Mouse (Mus musculus) heart, postnatal 14 days (tissue): Measurements from ENCODE around the gene 5330417C22Rik. TPM values are rescaled to one million over a fixed set of nuclear protein-coding genes. Genes with fewer than 3 reads are reported as not detected.
A peak's percentile ranks its signal among the peaks of the same experiment; 100 is the strongest.
"Not testable (repeated sequence)": the region's sequence is repeated elsewhere in the genome, so short reads cannot be mapped to it uniquely, and the experiment has no call there.

Source experiments
- DNase-seq, 2 experiments: peaks; one replicate each; pipeline ENCODE4 v3.0.0; 2021 to 2022
- intact Hi-C: fragments of 180-260 bp; cut with DNase I; formaldehyde crosslinking; loops from one replicate; pipeline ENCODE4 v1.15.1; 2025
- total RNA-seq, 2 experiments: library from RNA; stranded (reverse); gene quantifications; 2 replicates each; pipeline ENCODE4 v1.2.3; 2021

5330417C22Rik gene
- total RNA-seq, 2 experiments from 2014 or later = 0.24 to 0.81 TPM

DNA sequence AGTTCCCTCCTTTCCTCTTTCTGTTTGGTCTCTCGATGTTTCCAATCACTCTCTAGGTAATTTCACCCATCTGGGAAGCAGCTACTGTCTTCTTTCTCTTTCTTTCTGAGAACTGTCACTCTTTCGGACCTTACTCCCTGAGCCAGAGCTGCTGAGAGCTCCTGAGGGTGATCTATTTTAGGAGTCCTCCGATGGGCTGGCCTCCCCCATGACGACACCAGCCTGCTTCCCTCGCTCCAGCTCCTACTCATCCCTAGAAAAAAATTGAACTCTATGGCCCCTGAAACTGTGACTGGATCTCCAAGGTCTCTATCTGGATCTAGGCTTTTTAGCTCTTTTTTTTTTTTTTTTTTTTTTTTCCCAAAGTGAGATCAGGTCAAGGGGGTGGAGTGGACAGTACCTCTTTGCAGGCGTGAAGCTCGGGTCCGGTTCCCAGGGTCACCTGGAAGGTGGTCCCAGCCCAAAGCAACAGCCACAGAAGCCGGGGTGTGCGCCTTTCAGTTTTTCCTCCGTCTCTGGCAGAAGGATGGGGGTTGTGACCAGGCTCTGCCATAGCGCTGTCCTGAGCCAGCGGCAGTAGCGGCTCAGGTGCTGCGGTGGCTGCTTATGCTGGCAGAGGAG, 330 bp downstream of the 5330417C22Rik start:
- intact Hi-C loops = no loop called here
- DNase-seq = no peak

DNA sequence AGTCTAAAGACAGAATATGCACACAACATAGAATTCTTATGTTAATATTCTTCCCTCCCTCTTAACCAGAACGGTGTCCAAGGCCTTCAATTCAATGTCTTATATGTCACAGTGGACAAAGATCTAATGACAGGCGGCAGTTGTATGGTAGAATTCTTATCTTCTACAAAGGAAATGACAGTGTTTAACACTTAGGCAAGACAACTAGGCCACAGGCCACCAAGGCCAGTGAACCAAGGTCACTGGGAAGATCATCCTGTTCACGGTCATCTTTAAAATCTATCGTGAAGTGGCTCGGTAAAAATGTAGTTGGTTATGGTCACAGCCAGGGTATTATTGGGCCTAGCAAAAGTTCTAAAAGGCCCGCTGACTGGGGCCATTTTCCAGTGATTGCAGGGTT, 2.4 kb downstream of the 5330417C22Rik start, which contains the start of gene 1700013F07Rik:
Gene 1700013F07Rik, plus strand, starts transcription at position 200 of the 400 bp plus-strand sequence.
- intact Hi-C loops = no loop called here

DNA sequence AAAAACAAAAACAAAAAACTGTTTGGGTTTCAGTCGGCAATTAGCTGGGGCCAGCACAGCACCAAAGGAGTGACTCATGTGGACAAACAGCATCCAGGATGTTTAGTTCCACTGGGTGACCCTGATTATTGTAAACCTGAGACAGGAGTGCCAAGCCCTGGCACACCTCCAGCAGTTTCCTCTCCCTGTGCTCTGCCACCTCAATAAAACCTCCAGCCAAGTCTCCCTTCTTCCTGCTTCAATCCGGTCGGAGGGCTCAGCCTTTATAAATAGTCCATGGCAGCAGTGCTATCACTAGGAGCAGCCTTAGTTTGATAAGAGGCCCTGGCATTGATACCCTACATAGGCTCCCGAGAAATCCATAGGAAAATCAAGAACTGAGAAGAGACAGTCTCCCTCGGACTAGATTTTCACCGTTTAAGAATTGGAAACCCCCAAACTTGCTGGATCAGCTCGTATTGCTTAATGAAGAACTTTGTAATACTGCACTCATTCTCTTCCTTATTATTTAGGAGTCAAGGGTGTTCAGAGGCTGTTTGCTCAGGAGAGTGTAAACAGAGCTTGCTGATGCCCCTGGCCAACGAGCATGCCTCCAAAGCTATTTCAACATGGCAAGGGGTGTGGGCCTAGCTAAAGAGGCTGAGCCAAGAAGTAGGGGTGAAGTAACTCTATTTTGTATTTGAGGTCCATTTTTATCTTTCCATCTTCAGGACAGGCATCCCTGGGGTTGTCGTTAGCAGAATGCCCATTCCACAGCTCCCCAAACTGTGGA, 3.0 kb downstream of the 5330417C22Rik start:
- intact Hi-C loops = no loop called here
- DNase-seq = peak; percentile 28 to 40

More for the DNA sequence above, 2.4 kb downstream of the 5330417C22Rik start, which contains the start of gene 1700013F07Rik:
- DNase-seq = no peak

DNA sequence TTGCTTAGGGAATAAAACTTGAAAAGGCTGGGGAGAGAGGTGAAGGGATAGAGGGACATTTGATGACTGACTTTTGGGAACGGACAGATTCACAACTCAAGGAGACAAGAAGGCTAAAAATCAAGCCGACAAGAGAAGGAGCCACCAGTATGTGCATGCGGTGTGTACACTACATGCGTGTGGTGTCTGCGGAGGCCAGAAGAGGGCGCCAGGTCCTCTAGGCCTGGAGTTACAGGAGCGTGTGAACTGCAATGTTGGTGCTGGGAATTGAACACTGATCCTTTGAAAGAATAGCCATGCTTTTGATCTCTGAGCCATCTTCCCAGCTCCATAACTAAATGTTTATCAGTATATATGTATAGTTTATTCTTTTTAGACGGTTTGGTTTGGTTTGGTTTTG, 7.8 kb downstream of the 5330417C22Rik start:
- DNase-seq = no peak
- intact Hi-C loops = no loop called here

DNA sequence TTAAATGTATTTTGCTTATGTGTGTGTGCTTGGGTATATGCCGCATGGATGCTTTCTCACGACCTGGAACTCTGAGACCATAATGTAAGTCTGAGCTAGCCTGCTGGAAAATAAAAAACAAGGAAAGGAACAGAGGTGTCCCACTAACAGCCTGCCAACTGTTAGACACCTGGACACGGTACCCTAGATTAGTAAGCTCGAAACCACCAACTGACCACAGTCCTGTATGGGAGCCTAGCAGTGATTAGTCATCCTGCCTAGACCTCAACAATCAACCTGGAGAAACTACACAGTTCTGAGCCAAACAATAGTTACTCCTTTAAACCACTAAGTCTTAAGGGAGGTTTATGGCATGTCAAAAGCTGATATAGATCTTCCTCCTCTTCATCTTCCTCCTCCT, 12.9 kb downstream of the 5330417C22Rik start:
- intact Hi-C loops = no loop called here
- DNase-seq = no peak

DNA sequence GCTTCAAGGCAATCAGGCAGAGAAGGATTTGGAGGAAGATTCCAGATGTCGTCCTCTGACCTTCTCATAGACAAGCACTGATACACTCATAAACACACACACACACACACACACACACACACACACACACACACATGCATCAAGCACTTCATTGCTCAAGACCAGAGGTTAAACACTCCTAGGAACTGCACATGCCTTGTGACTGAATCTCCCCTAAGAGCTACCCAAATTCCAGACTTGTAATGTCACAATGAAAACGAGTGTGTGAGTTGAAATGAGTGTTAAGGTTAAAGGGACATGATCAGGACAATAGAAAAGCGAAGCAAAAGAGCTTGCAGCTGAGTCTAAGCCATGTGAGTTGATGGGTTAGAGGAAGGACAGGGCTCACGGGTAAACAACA, 18.1 kb downstream of the 5330417C22Rik start:
- no peak for DNase-seq
- intact Hi-C loops = no loop called here

DNA sequence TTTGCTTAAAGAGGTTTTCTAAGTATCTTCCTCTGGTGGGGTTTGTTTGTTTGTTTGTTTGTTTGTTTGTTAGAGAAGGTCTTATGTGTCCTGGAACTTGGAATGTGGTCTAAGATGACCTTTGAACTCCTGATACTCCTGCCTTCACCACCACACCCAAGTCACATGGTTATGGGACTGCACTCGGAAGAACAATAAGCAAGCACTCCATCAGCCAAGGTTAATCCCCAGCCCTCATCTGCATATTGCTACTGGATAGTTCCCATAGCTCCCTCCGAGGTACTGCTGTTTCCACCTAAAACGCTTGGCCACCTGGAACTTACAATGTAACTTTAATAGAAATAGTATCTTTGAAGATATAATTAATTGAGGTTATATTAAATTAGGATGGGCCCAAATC, 22.9 kb downstream of the 5330417C22Rik start:
- intact Hi-C loops = no loop called here
- no peak for DNase-seq

DNA sequence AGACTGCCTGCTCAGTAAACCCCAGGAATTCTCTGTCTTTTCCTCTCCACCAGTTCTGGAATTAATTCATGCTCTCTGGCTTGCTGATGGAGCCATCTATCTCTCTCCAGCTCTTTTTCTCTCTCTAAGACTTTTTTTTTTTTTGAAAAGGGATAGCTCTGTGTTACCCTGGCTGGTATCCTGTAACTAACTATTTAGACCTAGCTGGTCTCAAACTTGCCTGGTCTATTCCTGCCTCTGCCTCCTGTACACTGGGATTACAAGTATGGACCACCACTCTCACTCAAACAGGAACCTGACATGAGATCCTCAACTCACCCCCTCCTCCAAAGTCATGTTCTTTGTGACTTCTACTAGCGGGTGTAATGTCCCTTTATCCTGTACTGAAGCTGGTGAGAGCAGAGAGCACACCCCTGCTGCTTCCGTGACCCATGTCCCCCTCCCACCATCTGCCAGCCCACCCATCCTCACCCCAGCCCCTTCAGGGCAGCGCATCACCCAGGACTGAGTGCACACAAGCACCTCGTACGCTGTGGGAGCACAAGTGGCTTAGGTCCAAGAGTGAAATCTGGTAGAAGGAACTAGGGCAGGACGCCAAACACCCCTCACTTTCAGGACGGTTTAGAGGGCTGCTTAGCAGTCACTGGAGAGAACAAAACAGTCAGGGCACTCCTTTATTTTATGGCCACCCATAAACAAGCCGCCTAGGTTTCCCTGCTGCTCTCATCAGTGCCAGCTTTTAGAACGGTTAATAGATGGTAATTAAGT, 25.4 kb downstream of the 5330417C22Rik start:
- intact Hi-C loops = no loop called here
- no peak for DNase-seq

DNA sequence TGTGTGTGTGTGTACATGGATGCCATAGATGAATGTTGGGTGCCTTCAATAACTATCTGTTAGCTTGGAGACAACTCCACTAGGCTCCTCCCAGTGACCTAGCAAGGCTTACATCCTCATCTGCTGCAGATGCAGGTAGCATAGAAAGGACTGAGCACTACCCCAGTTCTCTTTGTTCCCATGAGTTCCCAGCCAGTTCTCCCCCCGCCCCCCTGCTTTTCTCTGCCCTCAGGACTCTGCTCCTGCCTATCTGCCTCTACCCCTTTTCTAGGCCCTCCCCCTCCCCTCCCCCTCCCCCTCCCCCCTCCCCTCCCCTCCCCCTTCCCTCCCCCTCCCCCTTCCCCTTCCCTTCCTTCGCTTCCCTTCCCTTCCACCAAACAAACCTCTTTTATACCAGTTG, 26.2 kb downstream of the 5330417C22Rik start:
- intact Hi-C loops = no loop called here
- DNase-seq = no peak

DNA sequence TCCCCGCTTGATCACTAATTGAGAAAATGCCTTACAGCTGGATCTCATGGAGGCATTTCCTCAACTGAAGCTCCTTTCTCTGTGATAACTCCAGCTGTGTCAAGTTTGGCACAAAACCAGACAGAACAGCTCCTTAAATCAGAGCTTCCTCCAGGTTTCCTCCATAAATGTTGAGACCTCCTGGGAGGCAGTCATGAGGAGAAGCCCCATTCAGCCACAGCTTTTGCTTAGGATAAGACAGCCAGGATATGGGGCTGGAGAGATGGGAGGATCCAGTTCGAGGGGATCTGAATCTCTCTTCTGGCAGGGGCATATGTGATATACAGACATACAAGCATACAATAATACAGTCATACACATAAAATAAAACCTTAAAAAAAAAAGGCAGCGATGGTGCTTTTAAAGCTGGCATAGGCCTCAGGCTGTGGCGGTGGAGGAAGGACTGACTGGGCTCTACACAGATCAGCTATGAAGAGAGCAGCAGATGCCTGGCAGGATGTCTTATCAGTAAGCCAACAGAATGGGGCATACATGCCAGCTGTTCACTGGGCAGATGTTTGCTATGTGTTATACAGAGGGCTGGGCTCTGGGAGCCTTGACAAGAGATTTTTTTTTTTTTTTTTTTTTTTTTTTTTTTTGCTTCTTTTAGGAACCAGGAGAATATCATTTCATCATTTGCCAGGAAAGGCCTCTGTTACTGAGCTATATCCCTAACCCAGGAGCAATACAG, 27.4 kb downstream of the 5330417C22Rik start:
- intact Hi-C loops = no loop called here
- no peak for DNase-seq

DNA sequence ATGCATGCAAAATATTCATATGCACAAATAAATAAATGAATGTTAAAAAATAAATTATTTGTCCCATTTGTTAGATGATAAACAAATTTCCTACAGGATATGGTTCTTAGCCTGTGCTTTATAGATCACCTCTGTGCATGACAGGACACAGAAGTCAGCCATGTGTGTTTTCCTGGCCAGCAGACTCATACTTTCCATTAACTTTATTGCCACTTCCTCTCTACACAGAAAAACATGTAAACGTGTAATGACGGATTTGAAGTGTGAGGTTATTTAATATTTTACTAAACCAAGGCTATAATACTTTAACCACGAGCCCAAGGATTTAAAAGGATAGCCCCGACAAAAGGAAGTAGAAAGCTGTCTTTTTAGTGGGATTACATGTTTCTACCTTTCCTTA, 32.4 kb downstream of the 5330417C22Rik start:
- intact Hi-C loops = no loop called here

DNA sequence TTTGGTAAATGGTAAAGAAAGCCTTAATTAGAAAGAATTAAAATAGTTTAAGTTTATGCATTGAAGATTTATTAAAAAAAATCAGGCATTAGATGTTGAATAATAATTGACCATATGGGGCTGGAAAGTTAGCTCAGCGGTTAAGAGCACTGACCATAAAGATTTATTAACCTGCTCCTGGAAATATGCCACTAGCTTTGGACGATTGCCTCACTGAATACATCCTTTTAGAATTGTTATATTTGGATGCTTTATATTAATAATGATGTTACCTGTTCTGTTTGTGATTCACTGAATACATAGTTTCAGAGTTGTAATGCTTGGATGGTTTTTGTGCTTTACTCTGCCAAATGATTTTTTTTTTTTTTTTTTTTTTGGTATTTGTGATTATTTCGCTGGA, 34.9 kb downstream of the 5330417C22Rik start:
- intact Hi-C loops, DNase-seq: not testable (repeated sequence)

More for the DNA sequence above, 32.4 kb downstream of the 5330417C22Rik start:
- no peak for DNase-seq

DNA sequence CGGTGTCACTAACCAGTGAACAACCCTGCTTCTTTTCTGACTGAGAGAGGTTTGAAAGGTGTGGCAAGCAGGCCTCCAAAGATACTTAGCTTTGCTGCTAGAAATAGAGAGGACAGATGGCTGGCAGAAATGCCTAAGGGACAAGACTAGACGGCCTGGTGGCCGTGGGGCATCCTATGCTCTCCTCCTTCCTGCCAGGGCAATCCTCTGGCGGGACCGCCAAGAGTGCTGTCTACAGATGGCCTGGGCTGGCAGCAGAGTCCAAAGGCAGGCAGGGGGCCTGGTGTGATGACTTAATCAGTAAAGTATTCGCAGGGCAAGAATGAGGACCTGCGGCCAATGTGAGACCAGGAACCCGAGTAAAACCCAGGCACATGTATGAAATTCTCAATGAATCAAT, 36.5 kb downstream of the 5330417C22Rik start:
- intact Hi-C loops = no loop called here
- no peak for DNase-seq

DNA sequence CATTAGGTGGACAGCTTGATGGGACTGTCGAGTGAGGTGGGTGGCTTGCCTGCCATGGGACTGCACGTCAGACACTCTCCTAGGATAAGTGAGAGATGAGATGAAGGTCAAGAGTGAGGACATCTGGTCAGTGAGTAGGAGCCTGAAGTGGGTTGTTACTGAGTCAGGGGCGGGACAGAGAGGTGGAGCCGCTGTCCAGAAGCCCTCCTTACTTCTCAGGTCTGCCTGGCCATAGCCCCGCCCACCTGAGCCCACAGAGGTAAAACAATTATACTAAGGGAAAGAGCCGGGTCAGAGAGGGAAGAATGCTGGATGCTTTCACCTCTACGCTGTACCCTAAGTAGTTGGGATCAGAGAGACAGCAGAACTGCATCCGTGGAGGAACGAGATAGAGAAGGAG, 38.7 kb downstream of the 5330417C22Rik start:
- intact Hi-C loops = no loop called here
- DNase-seq = no peak

DNA sequence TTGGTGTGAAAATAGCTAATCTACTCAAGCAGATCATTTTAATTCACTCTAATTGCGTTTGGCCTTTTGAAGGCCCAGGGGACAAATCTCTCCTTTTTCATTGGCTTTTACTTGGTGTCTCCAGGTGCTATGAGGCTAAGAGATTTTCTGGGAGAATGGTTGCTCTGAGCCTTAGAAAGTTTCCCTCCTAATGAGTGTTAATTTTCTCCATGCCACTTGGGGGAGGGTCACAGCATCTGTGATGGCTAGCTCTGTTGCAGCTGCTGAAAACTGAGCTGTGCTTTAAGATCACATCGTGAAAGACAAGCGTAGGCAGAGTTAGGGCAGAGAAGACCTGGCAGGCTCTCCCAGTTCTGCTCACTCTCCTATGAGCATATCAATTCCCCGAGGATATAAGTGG, 40.9 kb downstream of the 5330417C22Rik start:
- no peak for DNase-seq
- intact Hi-C loops = no loop called here

DNA sequence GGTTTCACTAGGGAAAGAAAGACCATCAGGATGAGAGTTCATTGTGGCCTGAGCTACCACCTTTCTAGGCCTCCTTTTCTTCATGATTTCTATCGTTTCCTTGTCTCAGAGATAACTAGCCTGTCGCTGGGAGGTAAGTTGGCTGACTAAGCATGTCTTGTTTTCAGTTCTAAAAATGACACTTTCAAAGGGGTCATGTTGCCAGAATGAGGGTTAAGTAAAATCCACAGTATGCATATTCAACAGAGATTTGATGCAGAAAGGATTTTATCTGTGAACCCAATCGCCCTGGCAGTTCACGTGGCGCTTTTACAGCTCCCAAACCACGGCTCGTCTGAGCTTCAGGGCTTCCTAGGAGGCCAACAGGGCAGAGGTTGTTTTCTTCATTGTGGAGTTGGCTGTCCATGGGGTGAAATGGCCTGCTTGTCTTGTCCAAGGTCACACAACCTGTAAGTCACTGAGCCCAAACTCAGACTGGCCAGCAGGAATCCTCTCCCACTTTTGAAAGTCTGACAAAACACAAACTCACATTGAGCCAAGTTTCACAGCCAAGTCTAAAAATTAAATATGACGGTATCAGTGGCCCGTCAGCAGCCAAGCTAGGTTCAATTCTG, 41.4 kb downstream of the 5330417C22Rik start:
- intact Hi-C loops = no loop called here
- no peak for DNase-seq

DNA sequence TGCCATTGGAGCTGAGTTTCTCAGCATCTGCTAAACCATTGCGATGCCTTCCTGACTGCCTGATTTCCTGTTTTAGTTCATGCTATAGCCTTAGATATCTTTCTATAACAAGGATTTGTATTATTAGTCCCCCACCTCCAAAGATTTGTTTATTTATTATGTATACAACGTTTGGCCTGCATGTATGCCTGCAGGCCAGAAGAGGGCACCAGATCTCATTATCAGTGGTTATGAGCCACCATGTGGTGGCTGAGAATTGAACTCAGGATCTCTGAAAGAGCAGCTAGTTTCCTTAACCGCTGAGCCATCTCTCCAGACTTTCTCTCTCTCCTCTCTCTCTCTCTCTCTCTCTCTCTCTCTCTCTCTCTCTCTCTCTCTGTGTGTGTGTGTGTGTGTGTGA, 46.4 kb downstream of the 5330417C22Rik start:
- no peak for DNase-seq
- intact Hi-C loops = no loop called here

DNA sequence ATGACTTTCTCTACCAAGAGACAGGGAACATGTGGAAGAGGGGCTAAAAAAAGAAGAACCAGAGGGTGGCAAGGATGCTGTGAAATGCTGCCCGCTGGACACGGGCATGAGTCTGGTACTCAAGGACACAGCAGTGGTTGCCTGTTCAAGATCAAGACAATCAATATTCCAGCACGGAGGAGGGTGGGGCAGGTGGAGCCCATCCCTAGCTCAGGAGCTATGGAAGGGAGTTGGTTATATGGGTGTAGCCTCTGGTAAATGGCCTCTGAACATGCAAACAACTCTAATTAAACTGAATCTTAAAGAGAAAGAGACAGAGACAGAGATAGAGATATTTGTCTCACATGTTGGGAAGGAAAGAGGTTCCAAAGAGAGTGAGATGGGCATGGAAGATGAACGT, 51.6 kb downstream of the 5330417C22Rik start:
- intact Hi-C loops = no loop called here
- no peak for DNase-seq

DNA sequence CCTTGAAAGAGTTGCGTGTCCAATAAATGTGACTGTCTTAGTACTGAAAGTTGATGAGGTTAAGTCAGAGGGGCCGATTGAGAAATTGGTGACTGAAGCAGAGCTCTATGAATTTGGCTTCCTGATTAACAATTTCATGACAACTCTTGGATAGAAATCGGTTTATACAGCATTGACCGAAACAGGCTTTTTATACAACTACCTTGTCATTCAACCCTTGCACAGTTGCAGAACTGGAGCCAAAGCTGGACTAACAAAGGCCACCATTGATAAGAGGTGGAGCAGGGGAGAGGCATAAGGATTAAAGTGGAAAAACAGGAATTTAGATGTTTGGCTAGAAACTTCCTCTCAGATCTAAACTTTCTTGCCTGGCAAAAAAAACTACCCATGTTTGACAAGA, 57.5 kb downstream of the 5330417C22Rik start:
- no peak for DNase-seq
- intact Hi-C loops = no loop called here
